Mouse (Mus musculus): ENCODE measurements around the gene Osr1.

- TF ChIP-seq CTCF (conservative IDR thresholded peaks at IDR 0.05 in 1 of 2, IDR thresholded peaks at IDR 0.05 in 1 of 2; ENCODE audit: low read depth in 2 of 2, low read length in 2 of 2) (no peak), EP300 (IDR thresholded peaks at IDR 0.05; ENCODE audit: low read length) (no peak), POLR2A (IDR thresholded peaks at IDR 0.05; ENCODE audit: low read depth, low read length) (no peak), JUND (conservative IDR thresholded peaks at IDR 0.05; ENCODE audit: low read depth, low read length) (no peak), HCFC1 (IDR thresholded peaks at IDR 0.05; ENCODE audit: low read depth, low read length) (no peak), NELFE (IDR thresholded peaks at IDR 0.05; ENCODE audit: low read depth, low read length) (no peak), MAFK (IDR thresholded peaks at IDR 0.05; ENCODE audit: insufficient replicate concordance, low read length) (no peak), POLR2AphosphoS2 (IDR thresholded peaks at IDR 0.05; ENCODE audit: low read depth, low read length) (no peak), CHD2 (IDR thresholded peaks at IDR 0.05; ENCODE audit: low read length) (no peak), MEF2A (IDR thresholded peaks at IDR 0.05; ENCODE audit: borderline replicate concordance, low read depth, low read length) (no peak), SIN3A (IDR thresholded peaks at IDR 0.05; ENCODE audit: low read length) (no peak), MAX (IDR thresholded peaks at IDR 0.05; ENCODE audit: low read length) (no peak)
Measured at GRCm38 (mm10) chr12:9581506-9581905, 11.6 kb downstream of the Osr1 start.
